Mouse (Mus musculus): ENCODE data around the gene Olfr1417. TPM values are rescaled to one million over a fixed set of nuclear protein-coding genes. Genes with fewer than 3 reads are reported as not detected.

Gene Olfr1417
- total and polyA plus RNA-seq, 3 experiments: not detected

DNA sequence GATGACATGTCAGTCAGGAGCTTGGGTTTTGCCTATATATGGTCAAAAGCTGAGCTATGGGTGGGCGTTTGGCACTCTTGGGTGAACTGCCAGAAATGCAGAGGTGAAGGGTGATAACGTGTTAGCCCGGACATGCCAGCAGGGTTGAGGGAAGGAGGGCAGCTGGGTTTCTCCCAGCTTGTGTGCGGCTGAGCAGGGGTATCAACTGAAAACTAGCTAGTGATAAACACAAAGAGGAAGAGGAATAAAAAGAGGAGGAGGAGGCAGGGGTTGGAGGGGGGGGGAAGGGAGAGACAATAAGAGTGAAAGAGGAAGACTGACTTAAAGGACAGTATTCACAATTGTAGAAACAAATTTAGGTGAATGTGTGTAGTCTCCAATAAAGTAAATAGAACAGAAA, 13.6 kb upstream of the Olfr1417 start:
- peak; percentile 78 for DNase-seq (ENCODE audit: low read depth, low spot score)
- no peaks in the 10 kb centered on the region for H3K9me3 ChIP-seq (replicated peaks; ENCODE audit: insufficient read depth, low read length)
- no peaks in the 10 kb centered on the region for H3K27me3 ChIP-seq (ENCODE audit: control insufficient read depth in 1 of 2, insufficient read depth in 2 of 2, low read length in 2 of 2)
- peaks cover 2 to 6% of the 10 kb centered on the region in 2 experiments; a peak in 1 of 4 replicates for H3K4me1 ChIP-seq (ENCODE audit: control insufficient read depth in 1 of 2, insufficient read depth in 2 of 2, low read length in 2 of 2)
- H3K36me3 ChIP-seq (ENCODE audit: control insufficient read depth in 1 of 2, insufficient read depth in 2 of 2, low read length in 2 of 2): peaks cover 0 to 14% of the 10 kb centered on the region in 2 experiments; a peak in 2 of 4 replicates
- H3K4me3 ChIP-seq (ENCODE audit: control insufficient read depth in 1 of 2, insufficient read depth in 1 of 2, low read depth in 2 of 2, low read length in 2 of 2): no peak overlapping the region
- H3K27ac ChIP-seq (ENCODE audit: control insufficient read depth, low read depth, low read length): no peak overlapping the region
- H3K79me2 ChIP-seq (ENCODE audit: control insufficient read depth, insufficient read depth, low read length, poor library complexity): no peaks in the 10 kb centered on the region
- TF ChIP-seq ETS1 (IDR thresholded peaks at IDR 0.05; ENCODE audit: low read depth, low read length): peak; percentile 41
- 0 out of 2 replicates have a peak, but pooled peaks have one; percentile 7 for TF ChIP-seq TCF12 (IDR thresholded peaks at IDR 0.05; ENCODE audit: low read depth, low read length)
- TF ChIP-seq KAT2A (conservative IDR thresholded peaks at IDR 0.05; ENCODE audit: low read depth, low read length): no peak
- TF ChIP-seq MYB (IDR thresholded peaks at IDR 0.05; ENCODE audit: low read depth, low read length): peak; percentile 31; the same call in 1 of the 2 replicates
- TF ChIP-seq EP300 (IDR thresholded peaks at IDR 0.05; ENCODE audit: low read depth in 1 of 2, low read length in 2 of 2): peak; percentile 12 to 84; a peak in 3 of 4 replicates
- peak; percentile 43; the same call in 1 of the 2 replicates for TF ChIP-seq RCOR1 (IDR thresholded peaks at IDR 0.05; ENCODE audit: low read depth, low read length)
- TF ChIP-seq MAZ (IDR thresholded peaks at IDR 0.05; ENCODE audit: low read depth, low read length): no peak
- TF ChIP-seq GATA1 (IDR thresholded peaks at IDR 0.05; ENCODE audit: low read depth, low read length): peak; percentile 33; the same call in 1 of the 2 replicates
- H3K9ac ChIP-seq (ENCODE audit: control insufficient read depth, low read depth, low read length, poor library complexity, severe bottlenecking): no peak overlapping the region

DNA sequence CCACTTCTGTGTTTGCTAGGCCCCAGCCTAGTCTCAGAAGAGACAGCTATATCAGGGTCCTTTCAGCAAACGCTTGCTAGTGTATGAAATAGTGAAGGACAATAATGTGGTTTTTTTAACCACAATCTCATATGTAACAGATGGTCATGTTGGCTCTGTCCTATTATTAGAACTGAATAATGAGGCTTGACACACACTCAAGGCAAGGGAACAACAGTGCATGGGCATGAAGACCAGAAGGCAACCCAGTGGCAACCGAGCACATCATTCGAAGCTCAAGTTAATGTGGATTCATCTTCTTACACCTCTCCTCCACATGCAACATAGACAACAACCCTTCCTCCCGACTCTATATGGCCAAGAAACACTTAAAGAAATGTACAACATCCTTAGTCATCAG, 7.3 kb upstream of the Olfr1417 start:
- no peaks in the 10 kb centered on the region for H3K36me3 ChIP-seq (ENCODE audit: control insufficient read depth in 1 of 2, insufficient read depth in 2 of 2, low read length in 2 of 2)
- no peak overlapping the region for H3K9ac ChIP-seq (ENCODE audit: control insufficient read depth, low read depth, low read length, poor library complexity, severe bottlenecking)
- no peak overlapping the region for H3K27ac ChIP-seq (ENCODE audit: control insufficient read depth, low read depth, low read length)
- H3K9me3 ChIP-seq (replicated peaks; ENCODE audit: insufficient read depth, low read length): no peaks in the 10 kb centered on the region
- no peak overlapping the region for H3K4me3 ChIP-seq (ENCODE audit: control insufficient read depth in 1 of 2, insufficient read depth in 1 of 2, low read depth in 2 of 2, low read length in 2 of 2)
- no peak for DNase-seq (ENCODE audit: low read depth, low spot score)
- H3K27me3 ChIP-seq (ENCODE audit: control insufficient read depth in 1 of 2, insufficient read depth in 2 of 2, low read length in 2 of 2): no peaks in the 10 kb centered on the region
- no peaks in the 10 kb centered on the region for H3K79me2 ChIP-seq (ENCODE audit: control insufficient read depth, insufficient read depth, low read length, poor library complexity)
- H3K4me1 ChIP-seq (ENCODE audit: control insufficient read depth in 1 of 2, insufficient read depth in 2 of 2, low read length in 2 of 2): no peaks in the 10 kb centered on the region
- no peak for TF ChIP-seq ZNF384 (IDR thresholded peaks at IDR 0.05; ENCODE audit: low read depth, low read length)
- TF ChIP-seq MXI1 (IDR thresholded peaks at IDR 0.05; ENCODE audit: low read depth, low read length): no peak
- no peak for TF ChIP-seq TAL1 (IDR thresholded peaks at IDR 0.05; ENCODE audit: low read length)
- no peak for TF ChIP-seq JUND (IDR thresholded peaks at IDR 0.05; ENCODE audit: low read depth, low read length)
- TF ChIP-seq RCOR1 (IDR thresholded peaks at IDR 0.05; ENCODE audit: low read depth, low read length): no peak
- TF ChIP-seq MEF2A (IDR thresholded peaks at IDR 0.05; ENCODE audit: extremely low read depth, insufficient replicate concordance, low read depth, low read length, poor library complexity, severe bottlenecking): no peak
- TF ChIP-seq MAX (IDR thresholded peaks at IDR 0.05; ENCODE audit: low read length): no peak
- TF ChIP-seq ZMIZ1 (IDR thresholded peaks at IDR 0.05; ENCODE audit: low read depth, low read length): no peak
- no peak for TF ChIP-seq NELFE (IDR thresholded peaks at IDR 0.05; ENCODE audit: low read depth, low read length)
- TF ChIP-seq ELF1 (IDR thresholded peaks at IDR 0.05; ENCODE audit: low read depth, low read length): no peak
- TF ChIP-seq KAT2A (conservative IDR thresholded peaks at IDR 0.05; ENCODE audit: low read depth, low read length): no peak
- no peak for TF ChIP-seq EP300 (IDR thresholded peaks at IDR 0.05; ENCODE audit: low read depth in 1 of 2, low read length in 2 of 2)
- TF ChIP-seq POLR2AphosphoS2 (IDR thresholded peaks at IDR 0.05; ENCODE audit: low read length): no peak
